Mouse (Mus musculus) hindbrain, embryonic 15.5 days (tissue): ENCODE measurements around the gene Csf3. TPM values are rescaled to one million over a fixed set of nuclear protein-coding genes. Genes with fewer than 3 reads are reported as not detected.

ENCODE experiments used
- ATAC-seq: fragments of 200-750 bp; cut with Nextera tagmentation; 2 replicates; pipeline ENCODE4 v1.8.0; 2017; ENCODE audit warnings: low read depth, moderate number of reproducible peaks, moderate TSS enrichment; ENCODE audit not compliant: low FRiP score
- H3K27ac ChIP-seq: fragments of 300-500 bp; sonication (generic); replicated peaks from 2 replicates; pipeline ENCODE4 v1.5.1; 2015; ENCODE audit warnings: mild to moderate bottlenecking, inconsistent platforms
- H3K27me3 ChIP-seq: fragments of 300-500 bp; sonication (generic); 2 replicates; pipeline ENCODE4 v1.6.1; 2015; ENCODE audit warnings: control low read depth, inconsistent platforms
- H3K36me3 ChIP-seq: fragments of 300-500 bp; sonication (generic); 2 replicates; pipeline ENCODE4 v1.6.1; 2015; ENCODE audit warnings: control low read depth, inconsistent platforms
- H3K4me1 ChIP-seq: fragments of 300-500 bp; sonication (generic); replicated peaks from 2 replicates; pipeline ENCODE4 v1.6.1; 2015; ENCODE audit warnings: control low read depth, inconsistent platforms
- H3K4me2 ChIP-seq: fragments of 300-500 bp; sonication (generic); 2 replicates; pipeline ENCODE4 v1.6.1; 2015; ENCODE audit warnings: moderate library complexity, mild to moderate bottlenecking, inconsistent platforms
- H3K4me3 ChIP-seq: fragments of 300-500 bp; sonication (generic); 2 replicates; pipeline ENCODE4 v1.5.1; 2015; ENCODE audit warnings: mild to moderate bottlenecking, inconsistent platforms
- H3K9ac ChIP-seq: fragments of 300-500 bp; sonication (generic); 2 replicates; pipeline ENCODE4 v1.6.1; 2015; ENCODE audit warnings: inconsistent platforms
- H3K9me3 ChIP-seq: fragments of 300-500 bp; sonication (generic); 2 replicates; pipeline ENCODE4 v1.6.1; 2016; ENCODE audit warnings: control low read depth, inconsistent platforms
- WGBS: fragments of 180-500 bp; shearing (Covaris S2); methylation state at CpG from one replicate; pipeline ENCODE4 v1.1.7; 2015; 5-methylcytosine and 5-hydroxymethylcytosine counted together
- polyA plus RNA-seq: library from polyadenylated mRNA; unstranded; fragments of >200 nt; fragmentation: Nextera tagmentation; extraction: Ambion mirVana; gene quantifications from 2 replicates; pipeline ENCODE4 v1.2.1, GENCODE M21; 2015

Csf3 gene
- polyA plus RNA-seq, 1 experiment from 2014 or later: not detected

- Histone ChIP-seq H3K36me3 (no peaks in the 10 kb centered on the region), H3K9me3 (no peaks in the 10 kb centered on the region), H3K4me2 (peak overlapping the region; percentile 93), H3K27me3 (no peaks in the 10 kb centered on the region), H3K4me3 (peak overlapping the region; percentile 18; the same call in 1 of the 2 replicates), H3K27ac (peak overlapping the region; percentile 99), H3K4me1 (peaks cover 83% of the 10 kb centered on the region), H3K9ac (peak overlapping the region; percentile 98)
- ATAC-seq: no peak
- 36% methylated on average over 12 of the region's 12 CpGs for WGBS
Observed at GRCm38 (mm10) chr11:98745932-98746853, 45.1 kb downstream of the Csf3 start.

GRCm38 (mm10) chr11:98746855-98747693 lies 46.0 kb downstream of the Csf3 start:
- WGBS: 3% methylated on average over 18 of the region's 19 CpGs

GRCm38 (mm10) chr11:98747804-98748505 lies 46.9 kb downstream of the Csf3 start:
- 8% methylated on average over 6 of the region's 6 CpGs for WGBS

More at GRCm38 (mm10) chr11:98746855-98747693, 46.0 kb downstream of the Csf3 start:
- peak; percentile 49 for ATAC-seq
- H3K9ac ChIP-seq: peak overlapping the region; percentile 20
- H3K4me2 ChIP-seq: peak overlapping the region; percentile 93
- no peaks in the 10 kb centered on the region for H3K9me3 ChIP-seq
- H3K4me1 ChIP-seq: peaks cover 92% of the 10 kb centered on the region
- no peaks in the 10 kb centered on the region for H3K27me3 ChIP-seq
- peak overlapping the region; percentile 18 for H3K4me3 ChIP-seq
- no peaks in the 10 kb centered on the region for H3K36me3 ChIP-seq
- peak overlapping the region; percentile 99 for H3K27ac ChIP-seq

GRCm38 (mm10) chr11:98748506-98749416 lies 47.7 kb downstream of the Csf3 start:
- Histone ChIP-seq H3K4me3 (peak overlapping the region; percentile 21), H3K9me3 (no peaks in the 10 kb centered on the region), H3K27ac (peak overlapping the region; percentile 99), H3K27me3 (no peaks in the 10 kb centered on the region), H3K4me1 (peaks cover 97% of the 10 kb centered on the region), H3K36me3 (peaks cover 6% of the 10 kb centered on the region), H3K4me2 (peak overlapping the region; percentile 93), H3K9ac (peak overlapping the region; percentile 47)
- ATAC-seq: no peak
- WGBS: 7% methylated on average over 15 of the region's 15 CpGs

More at GRCm38 (mm10) chr11:98747804-98748505, 46.9 kb downstream of the Csf3 start:
- H3K27ac ChIP-seq: peak overlapping the region; percentile 99
- peak overlapping the region; percentile 47 for H3K9ac ChIP-seq
- peaks cover 97% of the 10 kb centered on the region for H3K4me1 ChIP-seq
- H3K4me2 ChIP-seq: peak overlapping the region; percentile 93
- H3K27me3 ChIP-seq: no peaks in the 10 kb centered on the region
- no peaks in the 10 kb centered on the region for H3K36me3 ChIP-seq
- peak overlapping the region; percentile 21 for H3K4me3 ChIP-seq
- no peaks in the 10 kb centered on the region for H3K9me3 ChIP-seq
- ATAC-seq: no peak

- Histone ChIP-seq H3K36me3 (peaks cover 12% of the 10 kb centered on the region), H3K27ac (peak overlapping the region; percentile 99), H3K4me2 (peak overlapping the region; percentile 93), H3K4me3 (peak overlapping the region; percentile 21), H3K4me1 (peaks cover 97% of the 10 kb centered on the region), H3K9me3 (no peaks in the 10 kb centered on the region), H3K9ac (peak overlapping the region; percentile 47), H3K27me3 (no peaks in the 10 kb centered on the region)
- 7% methylated on average over 5 of the region's 5 CpGs for WGBS
- no peak for ATAC-seq
Observed at GRCm38 (mm10) chr11:98749716-98750115, 48.7 kb downstream of the Csf3 start.

- ATAC-seq: peak; percentile 68
- Histone ChIP-seq H3K4me2 (peak overlapping the region; percentile 93), H3K9ac (peak overlapping the region; percentile 26), H3K9me3 (no peaks in the 10 kb centered on the region), H3K27ac (peak overlapping the region; percentile 99), H3K36me3 (peaks cover 19% of the 10 kb centered on the region), H3K4me3 (peak overlapping the region; percentile 4), H3K27me3 (no peaks in the 10 kb centered on the region), H3K4me1 (peaks cover 93% of the 10 kb centered on the region)
- 11% methylated on average over 17 of the region's 17 CpGs for WGBS
Observed at GRCm38 (mm10) chr11:98750351-98751201, 49.5 kb downstream of the Csf3 start.

- Histone ChIP-seq H3K9ac (peak overlapping the region; percentile 26; the same call in 1 of the 2 replicates), H3K27ac (peak overlapping the region; percentile 99)
Observed at GRCm38 (mm10) chr11:98751221-98751782, 50.2 kb downstream of the Csf3 start.

GRCm38 (mm10) chr11:98752562-98753140 lies 51.6 kb downstream of the Csf3 start:
- no peak overlapping the region for H3K9ac ChIP-seq
- no peaks in the 10 kb centered on the region for H3K9me3 ChIP-seq
- no peak overlapping the region for H3K4me2 ChIP-seq
- no peaks in the 10 kb centered on the region for H3K27me3 ChIP-seq
- 79% methylated on average over 10 of the region's 10 CpGs for WGBS
- H3K4me3 ChIP-seq: no peak overlapping the region
- H3K36me3 ChIP-seq: peaks cover 39% of the 10 kb centered on the region
- peak overlapping the region; percentile 99; the same call in 1 of the 2 replicates for H3K27ac ChIP-seq
- ATAC-seq: no peak
- H3K4me1 ChIP-seq: peaks cover 74% of the 10 kb centered on the region

More at GRCm38 (mm10) chr11:98751221-98751782, 50.2 kb downstream of the Csf3 start:
- H3K4me2 ChIP-seq: peak overlapping the region; percentile 93
- peaks cover 26% of the 10 kb centered on the region for H3K36me3 ChIP-seq
- H3K27me3 ChIP-seq: no peaks in the 10 kb centered on the region
- 0 out of 2 replicates have a peak overlapping the region, but pooled peaks have one; percentile 4 for H3K4me3 ChIP-seq
- 12% methylated on average over 6 of the region's 6 CpGs for WGBS
- no peaks in the 10 kb centered on the region for H3K9me3 ChIP-seq
- no peak for ATAC-seq
- peaks cover 85% of the 10 kb centered on the region for H3K4me1 ChIP-seq
